ENCODE assay signal across 26 mouse cellular contexts in genomic region chr3:53446801-53447200, GRCm38 (mm10). TPM values are rescaled to one million over a fixed set of nuclear protein-coding genes. Genes with fewer than 3 reads are reported as not detected.
A peak's percentile ranks its signal among the peaks of the same experiment; 100 is the strongest.
DNase-seq lines count a peak whose midpoint lies in the region; ATAC-seq and TF ChIP-seq lines count a peak whose summit lies in the region.
"Had no signal": no experiment of that assay in that cellular context is flagged by ENCODE, and none has a peak within 500 bp of the region (broad histone marks: within the 10 kb centered on the region; RNA-seq: fewer than 3 reads in every experiment).

No protein-coding gene starts in this region.

- H3K36me3 ChIP-seq in limb, embryonic 10.5 days = peaks cover 24% of the 10 kb centered on the region
- H3K36me3 ChIP-seq in intestine, embryonic 16.5 days (ENCODE audit: control insufficient read depth, insufficient read depth, low read length) = peaks cover 5% of the 10 kb centered on the region

- 91% methylated on average over 3 of the region's 3 CpGs for WGBS in cerebellum, adult 2 months
- WGBS in limb, embryonic 10.5 days = 94% methylated on average over 3 of the region's 3 CpGs
- WGBS in intestine, embryonic 16.5 days = 75% methylated on average over 3 of the region's 3 CpGs

- H3K27me3 ChIP-seq in cerebellum, adult 2 months (ENCODE audit: control insufficient read depth, insufficient read depth, low read length) = no peaks in the 10 kb centered on the region
- H3K27me3 ChIP-seq in limb, embryonic 10.5 days (ENCODE audit: low read depth, poor library complexity, severe bottlenecking) = no peaks in the 10 kb centered on the region
- no peaks in the 10 kb centered on the region for H3K27me3 ChIP-seq in intestine, embryonic 16.5 days (replicated peaks; ENCODE audit: control insufficient read depth, insufficient read depth, low read length)
- H3K27me3 ChIP-seq: CH12.LX; embryonic facial prominence, embryonic 12.5 days; forebrain, embryonic 13.5 days; forebrain, embryonic 15.5 days; Patski had no signal

- no peaks in the 10 kb centered on the region for H3K9me3 ChIP-seq in limb, embryonic 10.5 days (replicated peaks)
- H3K9me3 ChIP-seq in intestine, embryonic 16.5 days (ENCODE audit: control insufficient read depth, low read length) = no peaks in the 10 kb centered on the region
- H3K9me3 ChIP-seq: embryonic facial prominence, embryonic 10.5 days; embryonic facial prominence, embryonic 12.5 days; forebrain, embryonic 13.5 days; forebrain, embryonic 15.5 days; G1E had no signal

- peaks cover 15% of the 10 kb centered on the region for H3K4me1 ChIP-seq in cerebellum, adult 2 months (ENCODE audit: control insufficient read depth, insufficient read depth, low read length)
- no peaks in the 10 kb centered on the region for H3K4me1 ChIP-seq in limb, embryonic 10.5 days
- no peaks in the 10 kb centered on the region for H3K4me1 ChIP-seq in intestine, embryonic 16.5 days (ENCODE audit: control insufficient read depth, insufficient read depth, low read length)
- H3K4me1 ChIP-seq: embryonic facial prominence, embryonic 10.5 days; embryonic facial prominence, embryonic 12.5 days; forebrain, embryonic 15.5 days had no signal

- no peak overlapping the region for H3K4me2 ChIP-seq in intestine, embryonic 16.5 days (ENCODE audit: low read depth, low read length)
- H3K4me2 ChIP-seq: embryonic facial prominence, embryonic 12.5 days; forebrain, embryonic 13.5 days; forebrain, embryonic 15.5 days had no signal

- DNase-seq in cerebellum, adult 9-11 months = peak; percentile 9
- DNase-seq in cerebellum, adult 2 months = no peak
- peak; percentile 3 for DNase-seq in heart, postnatal 4 days
- no peak for DNase-seq in heart, adult 9 months (ENCODE audit: low spot score in 2 of 2)
- peak; percentile 1 for DNase-seq in right cerebral cortex, postnatal 4 days
- no peak for DNase-seq in right cerebral cortex, postnatal 36 days (ENCODE audit: low spot score in 2 of 2)
- no peak for DNase-seq in limb, embryonic 10.5 days (ENCODE audit: low spot score)
- DNase-seq: adrenal gland, adult 8-10 months; adrenal gland, postnatal 14 days; adrenal gland, postnatal 36 days; B cell, adult 2 months; cerebellum, adult 11-12 months; cerebellum, adult 8-10 months; cerebellum, postnatal 10 days had no signal

- no peak overlapping the region for H3K27ac ChIP-seq in cerebellum, adult 2 months (ENCODE audit: insufficient read depth, low read length)
- 0 out of 2 replicates have a peak overlapping the region, but pooled peaks have one; percentile 9 for H3K27ac ChIP-seq in limb, embryonic 10.5 days
- no peak overlapping the region for H3K27ac ChIP-seq in intestine, embryonic 16.5 days (ENCODE audit: low read length)
- H3K27ac ChIP-seq: embryonic facial prominence, embryonic 10.5 days; embryonic facial prominence, embryonic 12.5 days; forebrain, embryonic 13.5 days; forebrain, embryonic 15.5 days had no signal

- TF ChIP-seq POLR2A in cerebellum, adult 2 months (IDR thresholded peaks at IDR 0.05; ENCODE audit: borderline replicate concordance, insufficient read depth, low read length) = no peak

- no peak for TF ChIP-seq CTCF in cerebellum, adult 2 months (IDR thresholded peaks at IDR 0.05; ENCODE audit: borderline replicate concordance, insufficient read depth, low read depth, low read length)

- no peak overlapping the region for H3K9ac ChIP-seq in intestine, embryonic 16.5 days (ENCODE audit: low read depth, low read length)
- H3K9ac ChIP-seq: embryonic facial prominence, embryonic 12.5 days; forebrain, embryonic 13.5 days; forebrain, embryonic 15.5 days had no signal

- ATAC-seq in intestine, embryonic 16.5 days = no peak
- ATAC-seq: activated CD4-positive, CD25-positive, alpha-beta regulatory T cell, adult 4 months; CD4-positive, CD25-positive, alpha-beta regulatory T cell, adult 4 months; forebrain, embryonic 13.5 days; forebrain, embryonic 15.5 days; Patski had no signal

- no peak overlapping the region for H3K4me3 ChIP-seq in cerebellum, adult 2 months (replicated peaks; ENCODE audit: insufficient read depth, low read depth, low read length)
- H3K4me3 ChIP-seq in limb, embryonic 10.5 days = no peak overlapping the region
- no peak overlapping the region for H3K4me3 ChIP-seq in intestine, embryonic 16.5 days (ENCODE audit: low read length)
- H3K4me3 ChIP-seq: embryonic facial prominence, embryonic 10.5 days; embryonic facial prominence, embryonic 12.5 days; forebrain, embryonic 13.5 days; forebrain, embryonic 15.5 days had no signal

RNA-seq across cellular contexts. Expression of gene Nhlrc3, which starts 16.3 kb away (rescaled TPM):
- polyA plus RNA-seq in cerebellum, adult 2 months (2012; rRNA removed) = 7.9 and 8.1 TPM in 2 replicates
- 1 to 10 TPM; 9.7 TPM for total RNA-seq in heart, postnatal 4 days (2021)
- polyA plus RNA-seq in limb, embryonic 10.5 days (2016; fragmentation: Nextera tagmentation; extraction: Ambion mirVana) = 7.6 and 10.3 TPM in 2 replicates
- 19.3 and 23.0 TPM in 2 replicates for polyA plus RNA-seq in intestine, embryonic 16.5 days (2015; fragmentation: Nextera tagmentation; extraction: Ambion mirVana)

RNA-seq across cellular contexts. Expression of gene Proser1, which starts 16.7 kb away (rescaled TPM):
- 21.2 and 21.9 TPM in 2 replicates for polyA plus RNA-seq in cerebellum, adult 2 months (2012; rRNA removed)
- 10 to 100 TPM; 15.5 to 16.7 TPM for total RNA-seq in heart, postnatal 4 days (2021)
- polyA plus RNA-seq in limb, embryonic 10.5 days (2016; fragmentation: Nextera tagmentation; extraction: Ambion mirVana) = 22.1 and 24.3 TPM in 2 replicates
- polyA plus RNA-seq in intestine, embryonic 16.5 days (2015; fragmentation: Nextera tagmentation; extraction: Ambion mirVana) = 10.1 and 10.7 TPM in 2 replicates

RNA-seq across cellular contexts. Expression of gene Stoml3, which starts 41.7 kb away (rescaled TPM):
- polyA plus RNA-seq in cerebellum, adult 2 months (2012; rRNA removed) = 0.52 and 0.93 TPM in 2 replicates
- total RNA-seq in heart, postnatal 4 days (2021) = not detected
- not detected in 2 replicates for polyA plus RNA-seq in limb, embryonic 10.5 days (2016; fragmentation: Nextera tagmentation; extraction: Ambion mirVana)
- polyA plus RNA-seq in intestine, embryonic 16.5 days (2015; fragmentation: Nextera tagmentation; extraction: Ambion mirVana) = not detected in 2 replicates
- total RNA-seq: adrenal gland, adult 18-20 months; adrenal gland, adult 8-10 months; adrenal gland, postnatal 14 days; adrenal gland, postnatal 36 days; CH12.LX had no signal
- polyA plus RNA-seq: activated CD4-positive, CD25-positive, alpha-beta regulatory T cell, adult 4 months; CD4-positive, CD25-positive, alpha-beta regulatory T cell, adult 4 months; embryonic facial prominence, embryonic 10.5 days; embryonic facial prominence, embryonic 12.5 days; forebrain, embryonic 11.5 days; forebrain, embryonic 13.5 days; forebrain, embryonic 15.5 days; G1E had no signal

Comparison
In these comparisons a context has a peak if more than half of its experiments do, and no peak if none do; other contexts are left out.
1. DNase-seq: peak in cerebellum, adult 9-11 months (single experiment), heart, postnatal 4 days (single experiment) and right cerebral cortex, postnatal 4 days (single experiment); none in cerebellum, adult 2 months (0 of 2), heart, adult 9 months (0 of 2), right cerebral cortex, postnatal 36 days (0 of 2) and limb, embryonic 10.5 days (single experiment).